Mouse (Mus musculus) B cell, adult 67 days (primary cell): Measurements from ENCODE around the gene Gdpd1. TPM values are rescaled to one million over a fixed set of nuclear protein-coding genes. Genes with fewer than 3 reads are reported as not detected.

Experiments used
- total RNA-seq, 2 experiments: library from RNA; stranded (reverse); gene quantifications; 4 replicates each; pipeline ENCODE4 v1.2.4; 2023

Gdpd1 gene
- not detected for total RNA-seq

DNA sequence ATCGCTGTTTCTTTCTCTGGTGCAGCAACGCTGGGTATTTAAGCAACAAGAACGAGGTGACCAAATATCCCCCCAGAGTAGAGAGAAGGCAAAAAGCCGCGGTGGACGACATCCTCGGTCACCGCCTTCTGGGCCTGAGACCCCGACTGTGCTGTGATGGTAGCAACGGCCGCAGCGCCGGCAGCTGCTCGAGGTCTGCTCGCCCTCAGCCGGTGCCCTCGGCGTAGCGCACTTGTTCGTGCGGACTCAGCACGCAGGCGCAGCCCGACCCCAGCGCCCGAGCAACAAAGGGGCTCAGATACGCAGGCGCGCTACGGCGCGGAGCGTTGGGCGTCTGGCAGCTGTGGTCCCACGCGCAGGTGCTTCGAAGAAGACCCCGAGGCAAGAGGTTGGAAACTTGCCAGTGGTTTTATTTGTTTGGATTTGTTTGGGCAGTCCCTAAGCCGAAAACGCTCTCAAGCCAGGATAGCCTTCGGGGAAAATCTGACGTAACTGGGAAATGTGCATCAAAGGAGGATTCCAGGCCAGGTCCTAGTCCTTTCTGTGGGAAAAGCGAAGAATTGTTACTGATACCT lies at the start of gene Gdpd1:
Gene Gdpd1, minus strand, starts transcription at position 197 of the 575 bp plus-strand sequence.

DNA sequence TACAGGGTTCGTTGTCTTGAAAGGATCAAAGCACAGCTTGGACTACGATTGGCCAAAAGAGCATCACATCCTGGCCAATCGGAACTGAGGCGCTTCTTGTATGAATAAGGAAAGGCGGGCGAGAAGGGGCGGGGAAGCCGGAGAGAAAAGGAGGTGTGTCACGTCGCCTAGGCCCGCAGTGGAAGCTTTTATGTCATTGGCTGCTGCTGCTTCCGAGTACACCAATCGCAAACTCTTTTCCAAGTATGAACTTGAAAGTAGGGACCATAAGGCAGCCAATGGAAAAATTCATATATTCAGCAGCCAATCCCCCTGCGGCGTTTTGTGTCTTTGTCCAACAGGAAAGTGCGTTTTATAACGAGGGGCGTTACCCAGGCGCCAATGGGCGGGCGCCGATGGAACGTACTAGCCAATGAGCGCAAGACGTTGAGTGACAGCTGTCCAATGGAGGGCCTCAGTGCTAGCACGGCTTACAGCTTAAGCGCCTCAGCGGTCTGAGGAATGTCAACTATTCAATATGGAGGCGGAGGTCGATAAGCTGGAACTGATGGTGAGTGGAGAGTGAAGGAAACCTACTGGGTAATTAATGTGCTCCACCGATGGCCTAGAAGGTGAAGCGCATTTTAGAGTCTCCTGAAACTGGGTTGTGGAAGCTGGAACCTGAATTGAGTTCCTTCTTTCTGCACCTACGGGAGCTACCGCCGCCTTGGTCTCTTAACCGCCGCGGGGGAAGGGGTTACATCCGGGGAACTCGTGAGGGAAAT lies 35.1 kb upstream of the Gdpd1 start, which contains the start of gene Ska2:
Gene Ska2, plus strand, starts transcription at position 480 of the 764 bp plus-strand sequence.

DNA sequence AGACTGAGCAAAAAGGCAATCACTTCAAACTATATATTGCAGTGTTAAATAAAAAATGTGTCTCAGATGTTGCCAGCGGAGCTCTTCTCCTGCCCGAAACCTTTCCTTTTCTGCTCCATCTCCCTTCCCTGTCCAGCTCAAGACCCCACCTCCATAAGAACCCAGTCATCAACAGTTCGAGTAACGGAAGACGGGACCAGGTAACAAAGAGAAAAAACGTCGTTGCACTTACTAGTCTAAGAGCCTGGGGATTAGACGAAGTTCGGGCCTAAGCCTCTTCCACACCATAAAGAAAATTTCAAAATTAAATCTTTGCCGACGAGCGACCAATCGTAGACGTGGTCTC lies 34.5 kb upstream of the Gdpd1 start, which contains the start of gene Prr11:
Gene Prr11, minus strand, starts transcription at position 300 of the 346 bp plus-strand sequence.

DNA sequence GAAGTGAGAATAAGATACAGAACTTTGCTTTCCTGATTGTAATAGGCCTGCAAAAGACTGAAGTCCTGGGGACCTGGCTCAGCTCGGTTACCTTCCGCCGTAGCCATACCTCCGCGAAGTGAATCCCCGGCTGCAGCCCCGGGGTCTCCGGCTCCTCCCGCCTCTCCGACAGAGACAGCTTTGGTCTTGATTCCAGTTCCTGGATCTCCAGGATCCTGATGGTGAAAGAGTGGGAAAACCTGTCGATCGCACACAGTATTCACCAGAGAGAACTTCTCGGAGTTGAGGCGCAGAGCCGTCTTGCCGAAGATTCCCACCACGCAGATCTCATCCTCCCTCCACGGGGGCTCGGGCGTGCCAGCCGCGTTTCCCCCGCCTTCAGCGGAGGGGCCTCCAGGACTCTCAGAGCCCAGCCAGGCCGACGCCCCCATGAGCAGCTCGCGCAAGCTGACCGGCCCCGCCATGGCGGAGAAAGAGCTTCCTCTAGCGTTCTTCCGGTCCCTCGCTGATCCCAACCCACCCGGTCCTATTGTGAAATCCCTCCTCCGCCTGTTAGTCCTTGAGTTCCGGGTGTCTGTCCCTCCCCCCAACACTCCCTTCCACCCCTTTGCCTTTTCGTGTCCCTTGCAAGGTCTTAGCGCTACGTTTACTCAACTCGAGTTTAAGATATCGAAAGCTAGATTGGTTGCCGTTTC lies 12.6 kb upstream of the Gdpd1 start, which contains the start of gene Smg8:
Gene Smg8, minus strand, starts transcription at position 485 of the 695 bp plus-strand sequence.

DNA sequence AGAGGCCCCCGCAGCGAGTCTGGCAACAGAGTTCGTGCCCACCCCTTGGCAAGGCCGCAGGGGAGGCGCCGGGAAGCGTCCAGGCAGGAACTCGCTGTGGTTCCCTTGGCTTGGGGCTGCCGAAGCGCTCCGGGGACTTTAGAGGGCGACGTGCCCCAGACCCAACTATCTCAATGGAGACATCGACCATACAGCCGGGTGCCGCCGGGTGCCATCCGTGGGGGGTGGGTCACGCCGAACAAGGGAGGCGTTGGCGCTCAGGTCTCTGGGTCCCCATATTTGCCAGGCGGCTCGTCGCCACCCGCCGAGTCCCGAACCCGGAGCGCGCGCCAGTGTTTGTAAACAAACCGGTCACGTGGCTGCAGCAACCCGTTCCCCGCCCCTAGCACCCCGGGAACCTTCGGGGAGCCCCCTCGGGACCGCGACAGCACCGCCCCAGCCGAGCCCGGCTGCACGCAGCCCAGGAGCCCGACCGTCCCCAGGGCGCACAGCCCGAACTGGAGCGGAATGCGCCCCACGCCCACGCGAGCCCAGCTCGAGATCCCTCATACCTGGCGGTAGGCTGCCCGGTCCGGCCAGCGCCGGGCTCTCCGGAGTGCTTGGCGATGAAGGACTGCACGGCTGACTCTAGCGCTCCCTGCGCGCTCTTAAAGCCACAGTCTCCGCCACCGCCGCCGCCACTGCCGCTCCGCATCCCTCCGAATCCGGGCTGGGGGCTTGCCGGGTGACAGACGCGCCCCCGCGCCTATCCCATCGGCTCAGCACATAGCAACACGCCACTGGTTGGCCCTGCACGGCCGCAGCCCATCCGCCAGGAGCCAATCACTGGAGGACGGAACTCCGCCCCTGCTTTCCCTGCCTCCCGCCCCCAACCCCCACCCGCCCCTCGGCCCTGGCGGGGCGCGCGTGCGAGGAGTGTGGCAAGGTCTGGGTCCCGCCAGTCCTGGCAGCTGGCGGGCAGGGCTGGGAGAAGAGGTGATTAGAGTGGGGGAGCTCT lies 80.5 kb downstream of the Gdpd1 start, which contains the start of gene Ypel2:
Gene Ypel2, minus strand, starts transcription at position 667 of the 997 bp plus-strand sequence.

Other genes starting within 250 kb of the Gdpd1 start
- gene Ypel2, start 80.4 kb downstream of the Gdpd1 start, total RNA-seq, result 1 to 10 TPM; 4.0 to 5.7 TPM
- 10 to 100 TPM; 27.5 to 27.8 TPM for gene Smg8, start 12.7 kb upstream of the Gdpd1 start, total RNA-seq
- gene Prr11, start 34.6 kb upstream of the Gdpd1 start, total RNA-seq, result 1 to 10 TPM in 1 of 2 experiments, under 1 TPM in 1; 0.80 to 1.1 TPM
- 1 to 10 TPM; 8.2 to 9.4 TPM for gene Ska2, start 35.2 kb upstream of the Gdpd1 start, total RNA-seq
- 10 to 100 TPM; 12.4 to 12.8 TPM for gene Trim37, start 53.0 kb upstream of the Gdpd1 start, total RNA-seq